Mouse (Mus musculus) liver, embryonic 18 days (tissue): Measurements from ENCODE around the gene Tnfrsf23. TPM values are rescaled to one million over a fixed set of nuclear protein-coding genes. Genes with fewer than 3 reads are reported as not detected.

Experiments used
- polyA plus RNA-seq: library from polyadenylated mRNA; depleted of rRNA; stranded (reverse); fragments of >200 nt; gene quantifications from 2 replicates; pipeline ENCODE4 v1.2.3, GENCODE M21; 2012; rRNA removed

The Tnfrsf23 gene
- polyA plus RNA-seq, result 0.60 and 0.63 TPM in 2 replicates

DNA sequence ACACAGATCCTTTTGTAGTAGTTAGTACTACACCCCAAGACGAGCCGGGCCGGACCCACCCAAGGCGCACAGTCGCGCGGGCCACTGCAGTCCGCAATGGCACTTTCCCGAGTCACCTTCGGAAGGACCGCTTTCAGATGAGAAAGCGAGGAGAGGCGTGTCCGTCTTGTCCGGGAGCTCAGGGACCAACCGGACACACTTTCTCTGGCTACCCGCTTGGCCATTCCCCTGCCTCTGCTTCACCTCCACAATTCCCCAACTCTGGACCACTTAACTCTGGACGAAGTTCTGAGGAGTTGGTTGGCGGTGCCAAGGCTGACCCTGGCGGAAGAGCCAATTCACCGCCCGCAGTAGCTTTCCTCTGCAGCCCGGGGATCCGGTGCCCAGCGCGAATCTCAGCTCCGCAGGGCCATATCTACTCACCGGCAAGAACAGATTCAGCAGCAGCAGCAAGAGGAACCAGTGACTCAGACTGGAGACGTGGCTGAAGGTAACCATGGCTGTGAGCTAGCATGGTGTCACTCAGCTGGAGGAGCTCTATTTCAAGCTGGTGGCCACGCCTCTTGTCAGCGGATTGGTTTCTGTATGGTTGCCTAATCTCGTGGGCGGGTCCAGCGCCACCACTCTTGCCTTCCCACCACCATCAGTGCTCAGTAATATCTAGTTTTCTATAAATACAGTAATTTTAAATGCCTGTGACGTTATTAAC, at the start of gene Tnfrsf23:
Gene Tnfrsf23, minus strand, starts transcription at position 514 of the 709 bp plus-strand sequence.

DNA sequence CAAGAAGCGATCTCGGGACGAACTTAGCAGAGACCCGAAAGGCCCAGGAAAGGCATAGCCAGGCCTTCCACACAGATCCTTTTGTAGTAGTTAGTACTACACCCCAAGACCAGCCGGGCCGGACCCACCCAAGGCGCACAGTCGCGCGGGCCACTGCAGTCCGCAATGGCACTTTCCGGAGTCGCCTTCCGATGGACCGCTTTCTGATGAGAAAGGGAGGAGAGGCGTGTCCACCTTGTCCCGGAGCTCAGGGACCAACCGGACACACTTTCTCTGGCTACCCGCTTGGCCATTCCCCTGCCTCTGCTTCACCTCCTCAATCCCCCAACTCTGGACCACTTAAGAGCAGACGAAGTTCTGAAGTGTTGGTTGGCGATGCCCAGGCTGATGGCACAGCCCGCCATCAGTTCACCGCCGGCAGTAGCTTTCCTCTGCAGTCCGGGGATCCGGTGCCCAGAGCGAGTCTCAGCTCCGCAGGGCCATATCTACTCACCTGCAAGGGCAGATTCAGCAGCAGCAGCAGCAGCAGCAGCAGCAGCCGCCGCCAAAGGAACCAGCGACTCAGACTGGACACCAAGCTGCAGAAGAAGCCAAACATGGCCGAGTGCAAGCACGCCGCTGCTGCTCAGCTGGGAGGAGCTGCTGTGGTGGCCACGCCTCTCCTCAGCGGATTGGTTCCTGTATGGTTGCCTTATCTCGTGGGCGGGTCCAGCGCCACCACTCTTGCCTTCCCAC, 36.5 kb downstream of the Tnfrsf23 start, which contains the start of gene Tnfrsf22:
Gene Tnfrsf22, minus strand, starts transcription at position 628 of the 735 bp plus-strand sequence.

DNA sequence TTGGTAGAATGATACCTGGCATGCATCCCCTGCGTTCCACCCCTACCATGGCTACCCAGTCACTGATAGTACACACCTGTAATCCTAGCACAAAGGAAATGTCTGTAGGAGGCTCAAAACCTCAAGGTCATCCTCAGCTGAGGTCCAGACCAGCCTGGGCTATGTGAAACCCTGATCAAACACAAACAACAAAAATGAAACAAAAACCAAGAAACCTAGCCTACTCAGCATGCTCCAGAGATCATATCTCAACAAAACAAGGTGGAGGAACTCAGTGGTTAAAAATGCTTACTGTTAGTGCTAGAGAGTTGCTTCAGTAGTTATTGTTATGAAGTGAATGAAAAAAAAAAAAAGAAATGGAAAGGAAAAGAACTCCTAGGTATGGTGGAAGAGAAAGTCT, 57.1 kb downstream of the Tnfrsf23 start, which contains the start of gene Tnfrsf26:
Gene Tnfrsf26, minus strand, starts transcription at position 183 of the 400 bp plus-strand sequence.

Other genes with a start within 250 kb of the Tnfrsf23 start
- 75.0 and 124 TPM in 2 replicates for gene Cdkn1c, start 224.8 kb downstream of the Tnfrsf23 start, polyA plus RNA-seq
- gene Slc22a18, start 212.1 kb downstream of the Tnfrsf23 start, polyA plus RNA-seq, result 11.2 and 16.6 TPM in 2 replicates
- 16.0 and 19.3 TPM in 2 replicates for gene Phlda2, start 182.7 kb downstream of the Tnfrsf23 start, polyA plus RNA-seq
- 48.5 and 49.7 TPM in 2 replicates for gene Nap1l4, start 136.8 kb downstream of the Tnfrsf23 start, polyA plus RNA-seq
- gene Cars, start 85.8 kb downstream of the Tnfrsf23 start, polyA plus RNA-seq, result 27.0 and 28.9 TPM in 2 replicates
- gene Tnfrsf26, start 57.1 kb downstream of the Tnfrsf23 start, polyA plus RNA-seq, result 0.60 and 0.71 TPM in 2 replicates
- 0.73 and 1.1 TPM in 2 replicates for gene Tnfrsf22, start 36.2 kb downstream of the Tnfrsf23 start, polyA plus RNA-seq
- gene Osbpl5, start 71.1 kb upstream of the Tnfrsf23 start, polyA plus RNA-seq, result 2.3 and 2.5 TPM in 2 replicates
- gene Mrgprg, start 81.1 kb upstream of the Tnfrsf23 start, polyA plus RNA-seq, result not detected in 2 replicates
- gene Mrgpre, start 98.6 kb upstream of the Tnfrsf23 start, polyA plus RNA-seq, result 0.43 and 0.61 TPM in 2 replicates
- gene Nadsyn1, start 137.0 kb upstream of the Tnfrsf23 start, polyA plus RNA-seq, result 10.7 and 13.4 TPM in 2 replicates
- gene Dhcr7, start 137.3 kb upstream of the Tnfrsf23 start, polyA plus RNA-seq, result 87.9 and 119 TPM in 2 replicates
- gene Gm498, start 181.0 kb upstream of the Tnfrsf23 start, polyA plus RNA-seq, result not detected in 2 replicates